Mouse (Mus musculus): ENCODE data around the gene Kcnk5. TPM values are rescaled to one million over a fixed set of nuclear protein-coding genes. Genes with fewer than 3 reads are reported as not detected.

Gene Kcnk5
- polyA plus RNA-seq, 1 experiment from 2014 or later: 12.2 TPM

DNA sequence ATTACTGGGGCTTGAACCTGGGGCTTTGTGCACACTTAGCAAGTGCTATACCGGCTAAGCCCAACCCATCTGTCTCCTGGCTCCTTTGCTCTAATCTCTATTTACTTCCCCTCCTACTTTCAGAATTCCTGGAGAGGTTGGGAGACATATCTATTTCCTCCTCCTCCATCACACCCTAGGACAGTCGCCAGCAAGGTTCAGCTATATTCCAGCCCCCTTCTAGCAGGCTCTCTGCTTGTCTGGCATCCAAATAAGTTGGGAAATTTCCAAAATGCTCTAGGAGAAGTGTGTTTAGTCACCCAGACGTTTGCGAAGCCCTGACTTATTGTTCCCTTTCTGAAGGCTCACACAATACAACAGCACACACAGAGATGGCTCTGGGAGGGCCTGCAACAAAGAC lies 78.4 kb downstream of the Kcnk5 start:
- WGBS: 68% methylated on average over 4 of the region's 4 CpGs
- H3K4me1 ChIP-seq (ENCODE audit: control insufficient read depth, insufficient read depth, low read length): no peaks in the 10 kb centered on the region
- H3K27ac ChIP-seq (ENCODE audit: low read depth, low read length): no peak overlapping the region
- H3K9me3 ChIP-seq (ENCODE audit: control insufficient read depth, low read length): no peaks in the 10 kb centered on the region
- no peak overlapping the region for H3K4me2 ChIP-seq (replicated peaks; ENCODE audit: low read depth, low read length)
- no peaks in the 10 kb centered on the region for H3K27me3 ChIP-seq (ENCODE audit: control insufficient read depth, insufficient read depth, low read length)
- H3K4me3 ChIP-seq (ENCODE audit: low read length): no peak overlapping the region
- H3K9ac ChIP-seq (ENCODE audit: low read depth, low read length): no peak overlapping the region
- no peak for ATAC-seq (ENCODE audit: low FRiP score, low TSS enrichment)
- no peaks in the 10 kb centered on the region for H3K36me3 ChIP-seq (ENCODE audit: control insufficient read depth, insufficient read depth, low read length)

- Histone ChIP-seq H3K4me1 (ENCODE audit: control insufficient read depth, insufficient read depth, low read length) (no peaks in the 10 kb centered on the region), H3K27ac (ENCODE audit: low read depth, low read length) (no peak overlapping the region), H3K4me3 (ENCODE audit: low read length) (no peak overlapping the region), H3K9ac (ENCODE audit: low read depth, low read length) (no peak overlapping the region), H3K9me3 (ENCODE audit: control insufficient read depth, low read length) (no peaks in the 10 kb centered on the region), H3K36me3 (ENCODE audit: control insufficient read depth, insufficient read depth, low read length) (no peaks in the 10 kb centered on the region), H3K27me3 (ENCODE audit: control insufficient read depth, insufficient read depth, low read length) (no peaks in the 10 kb centered on the region), H3K4me2 (replicated peaks; ENCODE audit: low read depth, low read length) (no peak overlapping the region)
- WGBS: 43% methylated on average over 5 of the region's 5 CpGs
- no peak for ATAC-seq (ENCODE audit: low FRiP score, low TSS enrichment)
Observed at GRCm38 (mm10) chr14:20098061-20098460, 83.5 kb downstream of the Kcnk5 start.

DNA sequence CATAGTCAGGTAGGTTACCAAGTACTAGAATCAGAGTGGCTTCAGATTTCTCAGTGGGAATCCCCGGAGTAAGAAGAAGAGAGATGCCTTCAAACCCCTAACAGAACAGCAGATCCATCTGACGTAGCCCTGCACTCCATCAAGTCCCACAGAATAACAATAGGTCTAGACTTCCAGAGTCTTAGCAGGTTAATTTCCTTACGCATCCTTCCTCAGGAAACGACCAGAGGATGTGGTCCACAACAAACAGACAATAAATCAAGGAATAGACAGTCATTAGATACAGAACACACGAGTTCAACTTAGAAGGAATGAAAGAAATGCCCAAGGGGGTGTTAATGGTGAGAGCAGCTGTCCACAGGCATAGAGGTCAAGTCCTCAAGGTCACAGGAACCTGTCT lies 86.7 kb downstream of the Kcnk5 start:
- Histone ChIP-seq H3K27ac (ENCODE audit: low read depth, low read length) (no peak overlapping the region), H3K4me3 (ENCODE audit: low read length) (no peak overlapping the region), H3K36me3 (ENCODE audit: control insufficient read depth, insufficient read depth, low read length) (no peaks in the 10 kb centered on the region), H3K4me1 (ENCODE audit: control insufficient read depth, insufficient read depth, low read length) (no peaks in the 10 kb centered on the region), H3K4me2 (replicated peaks; ENCODE audit: low read depth, low read length) (no peak overlapping the region), H3K27me3 (ENCODE audit: control insufficient read depth, insufficient read depth, low read length) (no peaks in the 10 kb centered on the region), H3K9me3 (ENCODE audit: control insufficient read depth, low read length) (no peaks in the 10 kb centered on the region), H3K9ac (ENCODE audit: low read depth, low read length) (no peak overlapping the region)
- no peak for ATAC-seq (ENCODE audit: low FRiP score, low TSS enrichment)
- WGBS: 42% methylated on average over 5 of the region's 5 CpGs

DNA sequence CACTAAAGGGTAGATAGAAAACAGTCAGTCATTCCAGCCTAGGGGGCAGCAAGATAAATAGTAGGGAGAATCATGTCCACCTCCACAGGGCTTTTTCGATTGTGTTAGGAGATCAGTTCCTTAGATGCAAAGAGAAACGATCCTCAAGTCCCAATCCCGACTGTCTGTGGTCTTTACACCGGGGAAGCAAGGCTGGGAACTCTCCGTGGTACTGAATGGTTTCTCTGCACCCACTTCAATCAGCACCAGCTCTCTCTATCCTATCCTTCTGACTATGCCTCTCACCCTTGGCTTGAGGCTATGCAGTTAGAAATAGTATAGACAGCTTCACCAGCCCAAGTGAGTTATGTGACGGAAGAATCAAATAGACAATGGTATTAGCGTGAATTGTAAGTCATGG lies 88.1 kb downstream of the Kcnk5 start:
- no peaks in the 10 kb centered on the region for H3K36me3 ChIP-seq (ENCODE audit: control insufficient read depth, insufficient read depth, low read length)
- 20% methylated on average over 7 of the region's 7 CpGs for WGBS
- no peaks in the 10 kb centered on the region for H3K9me3 ChIP-seq (ENCODE audit: control insufficient read depth, low read length)
- no peaks in the 10 kb centered on the region for H3K4me1 ChIP-seq (ENCODE audit: control insufficient read depth, insufficient read depth, low read length)
- no peak overlapping the region for H3K4me2 ChIP-seq (replicated peaks; ENCODE audit: low read depth, low read length)
- H3K27me3 ChIP-seq (ENCODE audit: control insufficient read depth, insufficient read depth, low read length): no peaks in the 10 kb centered on the region
- ATAC-seq (ENCODE audit: low FRiP score, low TSS enrichment): no peak
- no peak overlapping the region for H3K27ac ChIP-seq (ENCODE audit: low read depth, low read length)
- no peak overlapping the region for H3K4me3 ChIP-seq (ENCODE audit: low read length)
- no peak overlapping the region for H3K9ac ChIP-seq (ENCODE audit: low read depth, low read length)

Other genes starting within 250 kb of the Kcnk5 start
- 51.5 and 52.9 TPM in 2 replicates for gene Gng2, start 204.2 kb downstream of the Kcnk5 start, polyA plus RNA-seq (2014; fragmentation: Nextera tagmentation; extraction: Ambion mirVana)
- 11.2 and 13.7 TPM in 2 replicates for gene Saysd1, start 43.3 kb downstream of the Kcnk5 start, polyA plus RNA-seq (2014; fragmentation: Nextera tagmentation; extraction: Ambion mirVana)
- not detected in 2 replicates for gene Kcnk16, start 87.4 kb upstream of the Kcnk5 start, polyA plus RNA-seq (2014; fragmentation: Nextera tagmentation; extraction: Ambion mirVana)
- gene Nudt13, start 112.9 kb upstream of the Kcnk5 start, polyA plus RNA-seq (2014; fragmentation: Nextera tagmentation; extraction: Ambion mirVana): 13.1 and 18.4 TPM in 2 replicates
- 49.6 and 66.1 TPM in 2 replicates for gene Ecd, start 166.3 kb upstream of the Kcnk5 start, polyA plus RNA-seq (2014; fragmentation: Nextera tagmentation; extraction: Ambion mirVana)
- 33.0 and 44.4 TPM in 2 replicates for gene Fam149b, start 166.4 kb upstream of the Kcnk5 start, polyA plus RNA-seq (2014; fragmentation: Nextera tagmentation; extraction: Ambion mirVana)
- 137 and 153 TPM in 2 replicates for gene Dnajc9, start 207.1 kb upstream of the Kcnk5 start, polyA plus RNA-seq (2014; fragmentation: Nextera tagmentation; extraction: Ambion mirVana)
- gene Mrps16, start 211.8 kb upstream of the Kcnk5 start, polyA plus RNA-seq (2014; fragmentation: Nextera tagmentation; extraction: Ambion mirVana): 96.3 and 110 TPM in 2 replicates

All from kidney, embryonic 14.5 days (tissue).